Mouse (Mus musculus) spleen, adult 2 months (tissue): ENCODE measurements around the gene Ces3a.

Source experiments
- CTCF ChIP-seq: fragments of 200-500 bp; IDR thresholded peaks from 2 replicates; pipeline ENCODE4 v1.5.1; 2011; ENCODE audit warnings: mild to moderate bottlenecking, inconsistent platforms; ENCODE audit not compliant: insufficient read depth, insufficient read length, insufficient replicate concordance; ENCODE audit errors: extremely low read depth
- POLR2A ChIP-seq: fragments of 200-500 bp; IDR thresholded peaks from 2 replicates; pipeline ENCODE4 v1.6.1; 2011; ENCODE audit warnings: low read depth, low read length, inconsistent platforms

DNA sequence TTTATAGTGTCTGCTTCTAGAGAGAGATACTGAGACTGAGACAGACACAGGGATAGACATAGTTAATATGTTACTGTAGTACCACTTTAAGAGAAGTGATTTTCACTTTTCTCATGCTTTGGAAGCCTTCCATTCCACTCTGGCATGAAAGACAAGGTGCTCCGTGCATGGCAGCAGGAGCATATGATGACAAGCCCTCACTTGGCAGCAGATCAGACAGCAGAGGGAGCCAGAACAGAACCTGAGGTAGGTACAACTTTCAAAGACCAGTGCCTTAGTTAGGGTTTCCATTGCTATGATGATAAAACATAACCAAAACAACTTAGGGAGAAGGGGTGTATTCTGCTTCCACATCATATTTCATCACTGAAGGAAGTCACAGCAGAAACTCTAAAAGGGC is 25.3 kb upstream of the Ces3a start:
- TF ChIP-seq POLR2A = no peak
- TF ChIP-seq CTCF = no peak
